Mouse (Mus musculus): Measurements from ENCODE around the gene Gm49361. TPM values are rescaled to one million over a fixed set of nuclear protein-coding genes. Genes with fewer than 3 reads are reported as not detected.

Gene Gm49361
- polyA plus RNA-seq (2016; fragmentation: Nextera tagmentation; extraction: Ambion mirVana) = not detected in 2 replicates

GRCm38 (mm10) chr14:57746001-57746771, at the start of gene Gm49361:
Gene Gm49361 (minus strand): TSS chr14:57746103.
- Histone ChIP-seq H3K9ac (replicated peaks) (peak within 1 kb of the TSS; percentile 90), H3K4me3 (peak within 1 kb of the TSS; percentile 95), H3K27ac (replicated peaks) (peak within 1 kb of the TSS; percentile 77), H3K27me3 (peaks cover 21% of the 10 kb centered on the region), H3K4me2 (replicated peaks) (peak within 1 kb of the TSS; percentile 90), H3K4me1 (peaks cover 9% of the 10 kb centered on the region), H3K36me3 (no peaks in the 10 kb centered on the region), H3K9me3 (no peaks in the 10 kb centered on the region)
- under 1% methylated on average over 68 of the region's 68 CpGs for WGBS
- ATAC-seq (ENCODE audit: low FRiP score, low read depth) = peak; percentile 91

- no peaks in the 10 kb centered on the region for H3K4me1 ChIP-seq
- no peak for ATAC-seq (ENCODE audit: low FRiP score, low read depth)
- H3K9ac ChIP-seq (replicated peaks) = no peak overlapping the region
- H3K4me2 ChIP-seq (replicated peaks) = no peak overlapping the region
- H3K27me3 ChIP-seq = no peaks in the 10 kb centered on the region
- WGBS = 87% methylated on average over 4 of the region's 4 CpGs
- H3K9me3 ChIP-seq = no peaks in the 10 kb centered on the region
- no peak overlapping the region for H3K4me3 ChIP-seq
- no peaks in the 10 kb centered on the region for H3K36me3 ChIP-seq
- H3K27ac ChIP-seq (replicated peaks) = no peak overlapping the region
Observed at GRCm38 (mm10) chr14:57791171-57791570, 45.3 kb upstream of the Gm49361 start.

GRCm38 (mm10) chr14:57789759-57790158, 43.9 kb upstream of the Gm49361 start:
- no peaks in the 10 kb centered on the region for H3K36me3 ChIP-seq
- ATAC-seq (ENCODE audit: low FRiP score, low read depth) = no peak
- no peak overlapping the region for H3K4me3 ChIP-seq
- no peaks in the 10 kb centered on the region for H3K9me3 ChIP-seq
- H3K9ac ChIP-seq (replicated peaks) = no peak overlapping the region
- H3K4me2 ChIP-seq (replicated peaks) = no peak overlapping the region
- H3K27ac ChIP-seq (replicated peaks) = no peak overlapping the region
- no peaks in the 10 kb centered on the region for H3K27me3 ChIP-seq
- 90% methylated on average over 9 of the region's 9 CpGs for WGBS
- no peaks in the 10 kb centered on the region for H3K4me1 ChIP-seq

GRCm38 (mm10) chr14:57789311-57789710, 43.4 kb upstream of the Gm49361 start:
- 83% methylated on average over 2 of the region's 2 CpGs for WGBS
- no peak overlapping the region for H3K9ac ChIP-seq (replicated peaks)
- H3K4me2 ChIP-seq (replicated peaks) = no peak overlapping the region
- no peak for ATAC-seq (ENCODE audit: low FRiP score, low read depth)
- no peak overlapping the region for H3K27ac ChIP-seq (replicated peaks)
- no peaks in the 10 kb centered on the region for H3K4me1 ChIP-seq
- no peak overlapping the region for H3K4me3 ChIP-seq
- H3K36me3 ChIP-seq = no peaks in the 10 kb centered on the region
- H3K9me3 ChIP-seq = no peaks in the 10 kb centered on the region
- H3K27me3 ChIP-seq = no peaks in the 10 kb centered on the region; the same call in 1 of the 2 replicates

GRCm38 (mm10) chr14:57787406-57787805, 41.5 kb upstream of the Gm49361 start:
- Histone ChIP-seq H3K27me3 (no peaks in the 10 kb centered on the region; the same call in 1 of the 2 replicates), H3K4me2 (replicated peaks) (no peak overlapping the region), H3K27ac (replicated peaks) (no peak overlapping the region), H3K4me3 (no peak overlapping the region), H3K9ac (replicated peaks) (no peak overlapping the region), H3K4me1 (no peaks in the 10 kb centered on the region), H3K9me3 (no peaks in the 10 kb centered on the region), H3K36me3 (no peaks in the 10 kb centered on the region)
- no peak for ATAC-seq (ENCODE audit: low FRiP score, low read depth)
- WGBS = 75% methylated on average over 4 of the region's 4 CpGs

GRCm38 (mm10) chr14:57772157-57772815, 26.4 kb upstream of the Gm49361 start:
- Histone ChIP-seq H3K9ac (replicated peaks) (no peak overlapping the region), H3K9me3 (no peaks in the 10 kb centered on the region), H3K27me3 (no peaks in the 10 kb centered on the region), H3K36me3 (no peaks in the 10 kb centered on the region), H3K4me2 (replicated peaks) (no peak overlapping the region), H3K27ac (replicated peaks) (no peak overlapping the region), H3K4me1 (no peaks in the 10 kb centered on the region), H3K4me3 (no peak overlapping the region)
- no peak for ATAC-seq (ENCODE audit: low FRiP score, low read depth)
- WGBS = 83% methylated on average over 6 of the region's 6 CpGs

- H3K9me3 ChIP-seq = no peaks in the 10 kb centered on the region
- whole genome bisulfite sequencing = 96% methylated on average over 5 of the region's 5 CpGs
Observed at GRCm38 (mm10) chr14:57769102-57769501, 23.2 kb upstream of the Gm49361 start.

GRCm38 (mm10) chr14:57760447-57761412, 14.8 kb upstream of the Gm49361 start:
- no peaks in the 10 kb centered on the region for H3K36me3 ChIP-seq
- WGBS = 51% methylated on average over 10 of the region's 10 CpGs
- H3K9ac ChIP-seq (replicated peaks) = no peak overlapping the region
- no peak overlapping the region for H3K4me2 ChIP-seq (replicated peaks)
- H3K4me3 ChIP-seq = no peak overlapping the region
- no peaks in the 10 kb centered on the region for H3K27me3 ChIP-seq
- H3K4me1 ChIP-seq = peaks cover 5% of the 10 kb centered on the region; the same call in 1 of the 2 replicates
- ATAC-seq (ENCODE audit: low FRiP score, low read depth) = no peak
- no peak overlapping the region for H3K27ac ChIP-seq (replicated peaks)
- no peaks in the 10 kb centered on the region for H3K9me3 ChIP-seq

More at GRCm38 (mm10) chr14:57769102-57769501, 23.2 kb upstream of the Gm49361 start:
- no peak overlapping the region for H3K9ac ChIP-seq (replicated peaks)
- ATAC-seq (ENCODE audit: low FRiP score, low read depth) = no peak
- no peaks in the 10 kb centered on the region for H3K36me3 ChIP-seq
- H3K4me1 ChIP-seq = no peaks in the 10 kb centered on the region
- H3K4me3 ChIP-seq = no peak overlapping the region
- H3K4me2 ChIP-seq (replicated peaks) = no peak overlapping the region
- H3K27ac ChIP-seq (replicated peaks) = no peak overlapping the region
- H3K27me3 ChIP-seq = no peaks in the 10 kb centered on the region

GRCm38 (mm10) chr14:57758237-57758636, 12.3 kb upstream of the Gm49361 start, which contains the start of gene Lats2:
Gene Lats2 (minus strand): TSS chr14:57758388.
- Histone ChIP-seq H3K27me3 (no peaks in the 10 kb centered on the region), H3K27ac (replicated peaks) (no peak within 1 kb of the TSS), H3K4me2 (replicated peaks) (no peak within 1 kb of the TSS), H3K9me3 (no peaks in the 10 kb centered on the region), H3K4me1 (peaks cover 10% of the 10 kb centered on the region; the same call in 1 of the 2 replicates), H3K9ac (replicated peaks) (no peak within 1 kb of the TSS), H3K4me3 (no peak within 1 kb of the TSS), H3K36me3 (no peaks in the 10 kb centered on the region)
- no peak for ATAC-seq (ENCODE audit: low FRiP score, low read depth)
- 84% methylated on average over 4 of the region's 4 CpGs for whole genome bisulfite sequencing

- WGBS = 92% methylated on average over 4 of the region's 4 CpGs
Observed at GRCm38 (mm10) chr14:57756094-57756493, 10.2 kb upstream of the Gm49361 start.

GRCm38 (mm10) chr14:57755661-57756060, 9.8 kb upstream of the Gm49361 start:
- no peaks in the 10 kb centered on the region for H3K36me3 ChIP-seq
- 91% methylated on average over 2 of the region's 2 CpGs for WGBS
- no peak overlapping the region for H3K9ac ChIP-seq (replicated peaks)

More at GRCm38 (mm10) chr14:57756094-57756493, 10.2 kb upstream of the Gm49361 start:
- H3K27me3 ChIP-seq = no peaks in the 10 kb centered on the region
- H3K9me3 ChIP-seq = no peaks in the 10 kb centered on the region
- no peak overlapping the region for H3K27ac ChIP-seq (replicated peaks)
- no peaks in the 10 kb centered on the region for H3K36me3 ChIP-seq
- no peak overlapping the region for H3K9ac ChIP-seq (replicated peaks)
- no peak overlapping the region for H3K4me2 ChIP-seq (replicated peaks)
- H3K4me3 ChIP-seq = no peak overlapping the region
- ATAC-seq (ENCODE audit: low FRiP score, low read depth) = no peak
- H3K4me1 ChIP-seq = peaks cover 15% of the 10 kb centered on the region; the same call in 1 of the 2 replicates

More at GRCm38 (mm10) chr14:57755661-57756060, 9.8 kb upstream of the Gm49361 start:
- Histone ChIP-seq H3K27me3 (peaks cover 2% of the 10 kb centered on the region; the same call in 1 of the 2 replicates), H3K27ac (replicated peaks) (no peak overlapping the region), H3K9me3 (no peaks in the 10 kb centered on the region), H3K4me1 (peaks cover 12% of the 10 kb centered on the region; the same call in 1 of the 2 replicates), H3K4me2 (replicated peaks) (no peak overlapping the region), H3K4me3 (no peak overlapping the region)
- ATAC-seq (ENCODE audit: low FRiP score, low read depth) = no peak
